Mouse (Mus musculus) frontal cortex, adult 2 months (tissue): Measurements from ENCODE around the gene Crebzf. TPM values are rescaled to one million over a fixed set of nuclear protein-coding genes. Genes with fewer than 3 reads are reported as not detected.

Source experiments
- DNase-seq, 2 experiments: peaks; one replicate each; pipeline ENCODE4 v3.0.0; 2022; ENCODE audit warnings: low spot score in 1 of 2; ENCODE audit errors: extremely low spot score in 1 of 2
- polyA plus RNA-seq: library from polyadenylated mRNA; depleted of rRNA; stranded (reverse); fragments of >200 nt; gene quantifications from 2 replicates; pipeline ENCODE4 v1.2.3, GENCODE M21; 2012; rRNA removed

The Crebzf gene
- polyA plus RNA-seq, 1 experiment = 139 TPM

GRCm38 (mm10) chr7:90476313-90477245 is 34.0 kb downstream of the Crebzf start, which contains the start of gene Dlg2:
Gene Dlg2, plus strand, starts transcription at chr7:90476672.
- peak; percentile 29 to 47 for DNase-seq

GRCm38 (mm10) chr7:90482607-90483006 is 40.1 kb downstream of the Crebzf start:
- DNase-seq = no peak

Other genes starting within 250 kb of the Crebzf start
- gene Ccdc83, start 177.0 kb upstream of the Crebzf start, polyA plus RNA-seq = not detected in 2 replicates
- 62.9 and 63.6 TPM in 2 replicates for gene Sytl2, start 140.5 kb upstream of the Crebzf start, polyA plus RNA-seq
- 0.62 and 0.67 TPM in 2 replicates for gene Ccdc89, start 16.2 kb upstream of the Crebzf start, polyA plus RNA-seq
- 40.3 and 41.8 TPM in 2 replicates for gene Tmem126a, start 14.5 kb downstream of the Crebzf start, polyA plus RNA-seq
- 22.5 and 24.5 TPM in 2 replicates for gene Tmem126b, start 33.3 kb downstream of the Crebzf start, polyA plus RNA-seq
- gene Dlg2, start 33.9 kb downstream of the Crebzf start, polyA plus RNA-seq = 139 and 141 TPM in 2 replicates